Mouse (Mus musculus) forelimb bud, embryonic 11.5 days (tissue): ENCODE data around the gene Pkd2l1.
"Not testable (repeated sequence)": the region's sequence is repeated elsewhere in the genome, so short reads cannot be mapped to it uniquely, and the experiment has no call there.

Experiments
- DNase-seq: peaks from one replicate; pipeline ENCODE4 v3.0.0-alpha.2; 2012; ENCODE audit warnings: low read depth, low spot score

The Pkd2l1 gene

DNA sequence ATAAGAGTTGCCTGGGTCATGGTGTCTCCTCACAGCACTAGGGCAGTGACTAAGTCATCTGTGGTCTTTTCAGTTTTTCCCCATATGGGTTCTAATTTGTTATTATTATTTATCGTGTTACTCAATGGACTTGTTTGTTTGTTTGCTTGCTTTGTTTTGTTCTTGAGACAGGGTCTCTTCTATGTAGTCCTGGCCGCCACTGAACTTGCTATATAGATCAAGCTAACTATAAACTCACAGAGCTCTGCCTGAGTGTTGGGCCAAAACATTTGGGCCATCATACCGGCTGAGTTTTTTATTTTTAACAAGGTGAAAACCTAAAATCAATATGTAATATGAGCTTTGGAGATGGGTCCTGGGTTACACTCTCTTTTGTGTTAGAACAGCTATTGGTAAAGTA lies 32.9 kb downstream of the Pkd2l1 start:
- DNase-seq, result no peak

DNA sequence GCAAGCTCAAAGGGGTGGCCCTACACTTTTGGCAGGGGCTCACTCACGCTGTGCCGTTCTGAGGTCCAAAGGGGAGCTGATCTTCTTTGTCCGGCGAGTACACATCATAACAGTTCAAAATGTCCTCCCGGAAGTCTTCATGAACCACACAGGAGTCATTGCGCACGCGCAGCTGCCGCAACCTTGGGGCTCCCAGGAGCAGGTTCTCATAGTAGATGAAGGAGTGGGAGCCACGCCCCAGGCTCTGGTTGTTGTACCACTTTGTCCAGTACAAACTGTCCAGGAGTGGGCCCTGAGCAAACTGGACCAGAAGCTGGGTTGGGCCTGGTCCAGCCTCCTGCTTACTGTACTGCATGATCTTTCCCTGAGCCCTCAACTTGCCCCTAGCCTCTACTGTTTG lies 35.2 kb downstream of the Pkd2l1 start:
- no peak for DNase-seq

DNA sequence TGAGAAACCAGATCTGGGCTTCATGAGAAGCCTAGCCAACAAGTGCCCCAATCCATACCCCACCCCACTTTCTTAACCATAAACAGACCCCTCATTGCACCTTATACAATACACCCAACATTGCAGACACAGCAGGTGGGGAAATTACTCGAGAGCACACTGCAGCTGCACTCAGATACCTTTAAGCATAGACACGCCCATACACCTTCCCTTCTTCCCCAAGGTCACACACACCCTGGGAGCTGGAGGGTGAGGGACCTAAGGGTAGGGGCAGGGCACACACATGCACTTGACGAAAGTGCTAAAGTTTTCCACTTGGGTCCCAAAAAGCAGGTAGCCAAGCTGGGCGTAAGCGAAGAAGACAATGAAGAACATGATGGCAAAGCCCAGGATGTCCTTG lies 38.5 kb downstream of the Pkd2l1 start:
- DNase-seq, result no peak

DNA sequence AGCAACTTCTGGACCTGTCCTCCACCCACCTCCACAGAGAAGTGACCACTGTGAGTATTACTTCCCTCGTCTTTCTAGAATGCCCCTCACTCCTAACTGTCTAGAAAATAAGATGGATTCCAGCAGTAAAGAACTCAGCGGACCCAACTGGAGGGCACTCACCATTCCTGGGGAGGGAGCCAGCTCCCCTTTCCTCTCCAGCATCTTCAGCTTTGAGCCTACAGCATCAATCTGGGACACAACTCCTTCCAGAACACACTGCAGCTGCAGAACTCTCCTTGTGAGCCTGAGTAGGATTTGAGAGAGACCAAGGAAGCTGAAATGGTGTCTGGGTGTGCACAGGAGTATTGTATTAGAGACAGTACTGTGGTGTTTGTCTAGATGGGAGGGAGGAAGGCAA lies 43.3 kb downstream of the Pkd2l1 start:
- DNase-seq, result no peak

DNA sequence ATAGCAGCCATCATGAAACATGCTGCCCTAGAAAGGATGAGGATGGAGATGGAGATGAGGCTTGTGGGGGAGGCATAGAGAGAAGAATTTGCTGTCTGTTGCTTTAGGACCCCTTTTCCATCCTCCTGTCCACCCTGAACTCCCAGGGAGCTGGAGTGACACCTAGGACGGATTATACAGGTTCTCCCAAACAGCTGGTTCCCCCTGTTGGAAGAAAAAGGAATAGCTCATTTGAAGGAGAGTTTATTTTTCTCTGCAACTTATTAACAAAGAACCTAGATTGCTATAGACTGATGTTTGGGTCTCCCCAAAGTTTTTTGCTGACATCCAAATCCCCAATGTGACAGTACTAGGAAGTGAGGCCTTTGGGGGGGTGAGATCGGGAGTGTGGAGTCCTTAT lies 43.9 kb downstream of the Pkd2l1 start:
- DNase-seq, result no peak

DNA sequence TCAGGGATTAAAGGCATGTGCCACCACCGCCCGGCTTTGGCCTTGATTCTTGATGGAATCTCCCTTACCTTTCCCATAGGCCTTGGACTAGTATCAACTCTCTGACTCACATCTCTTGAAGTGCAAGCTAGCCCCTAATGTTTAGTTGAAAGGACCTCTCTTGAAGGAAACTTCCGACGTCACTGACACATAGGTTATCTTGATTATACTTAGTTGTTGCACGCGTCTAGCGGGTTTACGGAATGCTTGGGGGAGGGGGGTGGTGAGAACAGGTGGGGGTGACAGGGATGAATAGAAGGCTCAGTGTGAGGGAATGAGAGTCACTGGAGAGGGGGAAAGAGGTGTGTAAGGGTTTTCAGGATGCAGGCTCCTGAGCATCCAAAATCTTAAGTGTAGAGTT lies 45.3 kb downstream of the Pkd2l1 start:
- no peak for DNase-seq

DNA sequence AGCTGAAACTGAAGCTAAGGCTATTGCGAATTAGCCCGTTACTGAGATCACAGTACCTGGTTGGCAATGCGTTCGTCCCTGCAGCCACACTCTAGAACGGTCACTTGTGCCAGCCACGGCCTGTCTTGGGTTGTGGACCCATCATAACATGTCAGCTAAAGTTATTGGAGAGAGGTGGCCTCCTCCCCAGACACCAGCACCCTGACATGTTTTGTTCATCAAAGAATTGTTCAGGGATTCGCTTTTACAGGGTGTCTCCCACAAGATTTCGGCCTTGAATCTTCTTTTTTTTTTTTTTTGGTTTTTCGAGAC lies 45.7 kb downstream of the Pkd2l1 start:
- DNase-seq, result no peak

DNA sequence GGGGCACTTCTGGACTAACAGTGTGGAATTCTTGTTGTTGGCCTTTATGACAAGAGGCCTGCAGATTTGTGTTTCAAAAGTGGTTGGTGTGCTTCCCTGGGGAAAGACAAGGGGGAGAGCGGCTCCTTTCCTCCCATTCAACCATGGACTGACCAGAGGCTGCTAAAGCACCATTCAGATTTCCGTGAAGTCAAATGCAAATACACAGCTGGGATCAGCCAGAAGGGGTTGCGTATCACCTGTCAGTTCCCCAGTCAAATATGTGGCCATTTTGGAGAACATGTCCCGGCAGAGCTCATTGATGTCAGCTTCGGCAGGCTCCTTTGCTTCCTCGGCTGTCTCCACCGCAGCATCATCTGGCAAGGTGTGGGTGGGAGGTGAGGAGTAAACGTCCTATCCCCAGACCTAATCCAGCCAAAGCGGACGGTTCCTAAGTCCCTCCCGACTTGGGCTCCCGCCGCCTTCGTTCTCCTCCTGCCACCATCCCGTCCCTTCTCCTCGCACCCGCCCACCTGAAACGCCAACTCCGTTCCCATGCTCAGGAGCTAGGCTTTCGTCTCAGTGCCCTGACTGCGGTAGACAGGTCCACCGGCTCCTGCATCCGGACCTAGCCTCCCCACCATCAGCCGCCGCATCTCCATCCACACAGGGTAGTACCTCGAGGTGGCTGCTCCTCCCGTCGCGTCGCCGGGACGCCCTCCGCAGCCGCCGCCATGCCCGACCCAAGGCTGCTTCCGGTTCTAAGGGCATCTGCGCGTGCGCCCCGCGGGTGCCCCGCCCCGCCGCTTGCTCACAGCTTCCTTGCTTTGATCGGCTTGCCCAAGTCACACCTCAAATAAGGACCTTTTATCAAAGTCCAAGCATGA lies 46.3 kb downstream of the Pkd2l1 start, which contains the start of gene Bloc1s2:
Gene Bloc1s2, minus strand, starts transcription at position 745 of the 866 bp plus-strand sequence.
- peak; percentile 77 for DNase-seq

DNA sequence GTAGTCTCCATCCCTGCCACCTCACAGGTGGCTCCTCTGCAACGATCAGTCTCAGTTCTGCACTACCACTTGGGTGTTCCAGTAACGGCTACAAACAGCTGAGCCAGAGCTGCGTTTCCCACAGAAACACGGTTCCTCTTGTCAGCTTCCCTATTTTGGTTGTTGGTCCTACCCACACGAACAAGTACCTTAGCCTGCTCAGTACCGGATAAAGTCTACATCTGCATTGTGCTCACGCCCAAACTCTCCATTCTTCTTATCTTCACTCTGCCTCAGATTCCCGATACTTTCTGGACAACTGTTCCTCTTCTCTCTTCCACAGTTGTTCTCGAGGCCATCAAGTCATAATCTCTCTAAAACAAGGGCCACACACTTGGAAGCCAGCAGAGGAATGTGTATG lies 47.9 kb downstream of the Pkd2l1 start:
- DNase-seq, result no peak

DNA sequence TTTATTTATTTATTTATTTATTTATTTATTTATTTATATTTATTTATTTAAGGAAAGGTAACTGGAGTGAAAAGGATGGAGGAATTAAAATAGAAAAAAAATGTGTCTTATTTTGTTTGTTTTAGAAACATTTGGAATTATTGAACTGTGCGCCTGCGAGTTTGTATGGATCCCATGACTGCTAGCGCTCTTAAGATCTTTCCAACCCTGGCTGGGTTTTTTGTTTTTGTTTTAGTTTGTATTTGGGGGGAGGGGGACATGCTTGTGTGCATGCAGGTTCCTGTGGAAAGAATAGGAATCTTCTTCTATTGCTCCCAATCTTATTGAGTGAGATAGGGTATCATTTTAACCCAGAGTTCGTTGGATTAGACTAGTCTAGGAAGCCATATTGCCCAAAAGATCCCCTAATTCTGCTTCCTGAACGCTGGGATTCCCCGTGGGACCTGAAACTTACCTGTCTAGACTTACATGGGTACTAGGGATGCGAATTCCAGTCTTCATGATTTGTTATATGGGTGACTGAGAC lies 56.2 kb downstream of the Pkd2l1 start:
- DNase-seq, result no peak

DNA sequence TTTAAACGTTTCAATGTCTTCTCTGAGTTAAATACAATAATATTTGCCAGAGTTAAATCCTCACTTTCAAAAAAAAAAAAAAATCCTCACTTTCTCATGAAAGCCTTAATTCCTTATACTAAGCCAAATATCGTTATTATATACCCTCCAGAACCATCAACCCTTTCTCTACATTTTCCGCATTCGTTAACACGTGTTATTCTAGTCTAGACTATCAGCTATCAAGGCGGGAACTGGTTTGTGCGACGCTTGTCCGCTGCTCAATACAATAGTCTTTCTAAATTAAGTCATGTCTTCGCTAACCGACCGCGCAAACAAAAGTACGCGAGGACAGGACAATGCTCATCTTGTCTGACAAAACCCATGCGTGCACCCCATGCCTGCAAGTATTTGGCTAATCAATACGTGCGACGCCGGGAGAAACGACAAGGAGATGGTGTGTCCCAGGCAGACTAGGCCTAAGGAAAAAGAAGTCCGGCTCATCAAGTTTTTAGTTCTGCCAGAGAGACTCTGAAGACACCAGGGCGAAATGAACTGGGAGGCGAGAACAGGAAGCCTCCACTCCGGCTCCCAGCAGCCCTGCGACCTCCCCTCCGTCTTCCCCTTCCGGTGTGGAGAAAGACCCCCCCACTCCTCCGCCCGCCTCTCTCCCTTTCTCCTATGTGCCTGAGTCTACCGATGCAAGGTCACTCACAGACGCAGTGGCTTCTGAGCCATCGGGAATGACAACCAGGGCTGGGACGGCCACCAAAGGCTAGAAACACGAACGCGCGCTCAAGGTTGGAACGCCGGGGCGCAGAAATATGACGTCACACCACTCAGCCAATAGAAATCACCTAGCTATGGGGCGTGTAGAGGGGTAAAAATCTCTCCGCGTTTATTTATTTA lies 56.9 kb downstream of the Pkd2l1 start, which contains the start of gene Cwf19l1:
Gene Cwf19l1, minus strand, starts transcription at position 805 of the 888 bp plus-strand sequence.
- DNase-seq, result peak; percentile 90

DNA sequence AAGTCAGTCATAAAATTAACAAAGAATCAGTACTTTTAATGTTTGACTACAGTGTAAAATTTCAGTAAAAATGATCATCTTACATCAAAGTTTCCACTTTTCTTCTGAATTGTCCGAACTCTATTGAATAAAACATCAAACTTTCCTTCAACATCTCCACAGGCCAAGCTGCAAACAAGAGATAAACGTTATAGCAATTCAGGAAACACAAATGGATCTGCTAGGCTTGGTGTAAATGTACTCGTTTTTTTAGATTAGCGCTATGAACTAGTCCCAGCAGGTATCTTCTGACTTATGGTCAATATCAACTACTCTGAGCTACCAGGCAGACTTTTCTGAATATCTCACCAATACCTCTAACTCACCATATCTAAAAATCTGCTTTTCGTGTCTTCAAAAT lies 59.3 kb downstream of the Pkd2l1 start:
- DNase-seq, result no peak

DNA sequence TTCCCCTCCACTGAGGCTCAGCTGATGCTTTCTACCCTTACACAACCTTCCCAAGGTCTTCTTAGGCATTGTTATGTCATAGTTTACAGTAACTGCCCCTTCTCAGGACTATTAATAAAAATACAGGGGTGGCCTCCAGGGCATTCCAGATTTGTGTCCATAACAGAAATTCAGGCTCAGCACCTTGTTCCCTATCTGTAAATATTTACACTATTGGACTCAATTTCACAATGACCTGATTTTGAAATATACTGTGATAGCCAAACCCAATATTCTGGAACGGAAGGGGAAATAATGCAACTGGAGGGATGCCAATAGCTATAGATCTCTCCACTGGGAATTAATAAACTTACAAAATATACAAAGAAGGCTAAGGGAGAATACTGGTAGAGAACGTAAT lies 63.7 kb downstream of the Pkd2l1 start:
- no peak for DNase-seq

DNA sequence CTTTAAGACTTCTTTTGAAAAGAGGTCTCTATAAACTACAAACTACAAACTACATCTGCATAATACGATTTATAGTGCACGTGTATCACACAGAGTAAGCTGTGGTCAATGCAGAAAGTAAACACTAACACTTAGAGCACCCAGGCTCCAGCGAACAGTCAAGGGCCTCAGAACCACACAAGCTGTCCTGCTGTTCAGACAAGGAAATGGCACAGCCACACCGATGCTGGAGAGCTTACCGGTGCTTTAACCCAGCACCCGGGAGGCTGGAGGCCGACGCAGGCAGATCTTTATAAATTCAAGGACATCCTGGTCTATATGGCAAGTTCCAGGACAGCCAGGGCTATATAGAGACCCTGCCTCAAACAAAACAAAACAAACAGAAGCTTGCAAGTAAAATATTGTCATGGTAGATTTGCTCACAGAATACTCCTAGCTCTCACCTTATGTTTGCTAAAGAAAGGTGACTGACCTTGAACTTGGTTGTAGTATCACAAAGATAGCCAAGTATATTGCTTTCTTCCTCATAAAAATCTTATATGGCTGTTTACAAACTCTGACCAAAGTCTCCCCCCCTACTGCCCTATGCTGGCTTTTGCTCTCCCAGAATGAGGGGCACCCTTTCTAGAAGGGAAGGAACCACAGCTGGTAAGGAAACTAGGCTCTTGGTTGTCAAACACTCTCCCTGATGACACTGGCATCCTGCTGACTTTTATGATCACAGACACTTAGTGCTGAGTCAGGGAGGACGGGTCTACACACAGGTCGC lies 64.3 kb downstream of the Pkd2l1 start:
- DNase-seq, result no peak

DNA sequence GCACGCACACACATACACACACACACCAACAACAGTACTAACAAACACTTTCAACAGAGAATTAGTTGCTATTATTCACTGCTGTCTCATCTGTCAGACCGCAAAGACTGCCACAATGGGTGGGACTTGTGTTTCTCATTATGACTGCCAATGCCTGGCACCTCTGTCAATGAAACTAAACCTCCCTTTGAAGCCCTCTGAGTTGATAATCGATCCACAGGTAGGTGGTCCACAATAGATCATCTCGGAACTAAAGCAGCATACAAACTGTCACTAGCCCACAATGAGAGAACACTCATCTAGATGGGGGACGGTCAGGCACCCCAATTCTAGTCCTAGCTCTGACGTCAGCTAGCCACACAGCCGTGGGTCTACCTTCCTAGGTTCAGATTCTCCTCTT lies 71.1 kb downstream of the Pkd2l1 start:
- no peak for DNase-seq

DNA sequence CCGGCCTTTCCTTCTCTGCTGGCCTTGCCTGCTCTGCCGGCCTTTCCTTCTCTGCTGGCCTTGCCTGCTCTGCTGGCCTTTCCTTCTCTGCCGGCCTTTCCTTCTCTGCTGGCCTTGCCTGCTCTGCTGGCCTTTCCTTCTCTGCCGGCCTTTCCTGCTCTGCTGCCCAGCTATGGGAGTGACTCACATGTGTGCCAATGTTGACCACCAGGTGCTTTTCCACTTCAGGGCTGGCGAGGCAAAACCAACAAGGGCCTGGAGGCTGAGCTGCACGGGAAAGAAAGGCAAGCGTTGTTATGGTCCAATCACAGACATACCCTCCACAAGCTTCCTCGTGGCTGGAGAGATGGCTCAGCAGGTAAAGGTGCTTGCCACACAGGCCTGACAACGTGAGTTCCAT lies 71.6 kb downstream of the Pkd2l1 start:
- DNase-seq, result not testable (repeated sequence)

DNA sequence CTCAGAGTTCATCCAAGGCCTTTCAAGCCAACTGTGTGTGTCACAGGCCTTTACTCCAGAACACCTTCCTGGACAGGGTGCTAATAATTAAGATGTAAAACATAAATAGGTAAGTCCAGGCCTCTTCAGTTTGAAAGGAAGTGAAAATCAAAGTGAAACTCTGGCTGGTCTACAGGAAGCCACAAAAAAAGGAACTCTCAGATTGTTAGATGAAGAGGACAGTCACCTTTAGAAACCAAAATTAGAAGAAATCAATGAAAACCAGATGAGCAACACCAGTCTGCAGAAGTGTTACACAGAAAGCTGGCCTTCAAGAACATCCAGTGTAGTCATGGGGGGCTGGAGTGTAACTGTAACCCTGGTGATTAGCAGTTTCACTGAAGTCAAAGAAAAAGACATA lies 74.4 kb downstream of the Pkd2l1 start:
- DNase-seq, result no peak

DNA sequence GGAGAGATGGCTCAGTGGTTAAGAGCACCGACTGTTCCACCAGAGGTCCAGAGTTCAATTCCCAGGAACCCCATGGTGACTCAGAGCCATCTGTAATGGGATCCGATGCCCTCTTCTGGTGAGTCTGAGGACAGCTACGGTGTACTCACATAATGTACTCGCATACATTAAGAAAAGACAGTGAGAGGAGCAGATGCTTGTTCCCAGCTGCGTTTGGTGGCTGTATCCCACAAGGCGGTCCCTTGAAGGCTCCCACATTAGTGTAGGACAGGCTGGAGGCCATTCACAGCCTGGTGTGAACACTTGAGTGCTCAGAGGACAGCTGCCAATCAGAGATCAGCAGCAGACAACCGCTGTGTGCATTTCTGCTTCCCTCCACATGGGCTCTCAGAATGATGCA lies 80.5 kb downstream of the Pkd2l1 start:
- DNase-seq, result no peak

DNA sequence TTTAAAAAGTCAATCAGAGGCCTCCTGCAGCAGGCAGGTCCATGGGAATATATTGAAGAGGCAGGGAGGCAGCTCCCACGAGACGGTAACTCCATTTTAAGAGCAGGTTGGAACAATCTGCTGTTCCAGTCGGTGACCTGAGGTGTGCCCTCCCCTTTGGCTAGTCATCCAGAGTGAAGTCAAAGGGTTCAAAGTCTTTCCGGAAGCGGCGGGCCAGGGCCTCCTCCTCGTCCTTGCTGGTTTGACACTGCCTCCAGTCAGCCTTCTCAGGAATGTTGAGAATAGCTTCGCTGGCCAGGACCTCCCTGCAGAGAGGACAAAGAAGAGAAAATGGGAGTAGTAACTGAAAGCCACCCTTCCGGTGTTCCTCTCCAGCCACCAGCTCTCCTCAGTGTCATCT lies 81.9 kb downstream of the Pkd2l1 start:
- no peak for DNase-seq

DNA sequence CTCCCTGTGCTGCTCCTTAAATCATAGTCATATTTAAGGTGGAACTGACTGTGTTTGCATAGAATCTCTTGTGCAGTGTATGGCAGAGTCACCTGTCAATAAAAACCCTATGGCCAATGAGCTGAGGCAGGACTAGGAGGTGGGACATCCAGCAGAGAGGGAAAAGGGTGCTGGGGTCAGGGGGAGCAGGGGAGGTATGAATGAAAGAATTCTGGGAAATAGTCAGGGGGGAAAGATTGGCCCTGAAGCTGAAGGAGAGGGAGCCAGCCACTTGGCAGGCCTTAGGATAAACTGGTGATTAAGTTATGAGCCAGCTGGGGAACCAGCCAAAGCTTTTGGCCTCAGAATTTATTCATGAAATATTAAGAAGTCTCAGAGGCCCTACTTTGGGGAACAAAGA lies 83.2 kb downstream of the Pkd2l1 start:
- DNase-seq, result no peak

DNA sequence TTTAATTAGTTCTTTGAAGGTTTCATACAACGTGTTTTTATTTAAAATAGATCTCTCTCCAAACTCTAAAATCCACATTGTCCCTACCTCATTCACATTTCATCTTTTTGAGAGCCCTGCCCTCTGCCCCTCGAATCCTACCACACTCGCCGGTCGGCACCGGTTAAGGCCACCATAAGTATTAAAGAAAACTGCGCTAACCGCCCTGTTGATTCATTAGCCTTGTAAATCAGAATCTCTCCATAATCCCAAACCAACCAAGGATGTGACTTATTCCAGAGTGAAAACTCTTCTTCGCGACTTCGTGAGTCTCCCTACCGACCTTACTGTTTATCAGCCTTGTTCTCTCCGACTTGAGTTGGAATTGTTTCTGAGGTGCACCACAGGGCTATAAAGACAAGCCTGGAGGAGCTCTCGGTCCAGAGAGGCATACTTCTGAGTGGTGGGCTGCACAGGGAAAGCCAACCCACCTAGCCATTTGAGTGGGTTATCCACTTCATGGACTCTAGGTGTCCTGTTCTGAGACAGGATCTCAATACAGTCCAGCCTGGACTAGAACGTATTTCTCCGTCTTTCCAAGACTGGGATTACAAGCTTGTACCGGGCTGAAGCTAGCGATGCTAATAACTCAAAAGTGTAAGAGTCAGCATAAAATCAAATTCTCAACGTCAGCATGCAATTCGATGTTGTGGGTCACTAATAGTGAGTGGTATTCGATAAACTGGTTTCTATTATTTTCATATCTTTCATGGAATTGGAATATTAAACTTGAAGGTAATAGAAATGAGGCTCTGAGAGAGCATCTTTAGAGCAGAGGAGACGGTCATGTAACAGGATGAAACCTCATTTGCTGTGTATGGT lies 84.4 kb downstream of the Pkd2l1 start:
- peak; percentile 13 for DNase-seq
